Mouse (Mus musculus) midbrain, embryonic 14.5 days (tissue): ENCODE results near the gene Arhgef3. TPM values are rescaled to one million over a fixed set of nuclear protein-coding genes. Genes with fewer than 3 reads are reported as not detected.

Experiments used
- ATAC-seq: fragments of 200-750 bp; cut with Nextera tagmentation; 2 replicates; pipeline ENCODE4 v1.8.0; 2017; ENCODE audit warnings: moderate number of reproducible peaks, moderate library complexity; ENCODE audit not compliant: low FRiP score, low TSS enrichment
- DNase-seq: peaks from one replicate; pipeline ENCODE4 v3.0.0-alpha.2; 2015
- H3K27ac ChIP-seq: fragments of 300-500 bp; sonication (generic); replicated peaks from 2 replicates; pipeline ENCODE4 v1.5.1; 2014; ENCODE audit warnings: mild to moderate bottlenecking, low read depth, low read length, moderate library complexity
- H3K27me3 ChIP-seq: fragments of 300-500 bp; sonication (generic); 2 replicates; pipeline ENCODE4 v1.6.1; 2014; ENCODE audit warnings: low read length, control low read depth, mixed read lengths; ENCODE audit not compliant: control insufficient read depth, insufficient read depth
- H3K36me3 ChIP-seq: fragments of 300-500 bp; sonication (generic); 2 replicates; pipeline ENCODE4 v1.6.1; 2014; ENCODE audit warnings: low read length, control low read depth; ENCODE audit not compliant: control insufficient read depth, insufficient read depth
- H3K4me1 ChIP-seq: fragments of 300-500 bp; sonication (generic); 2 replicates; pipeline ENCODE4 v1.6.1; 2014; ENCODE audit warnings: mild to moderate bottlenecking, antibody characterized with exemption, low read length, control low read depth; ENCODE audit not compliant: control insufficient read depth, insufficient read depth
- H3K4me2 ChIP-seq: fragments of 300-500 bp; sonication (generic); 2 replicates; pipeline ENCODE4 v1.6.1; 2014; ENCODE audit warnings: mild to moderate bottlenecking, low read length, moderate library complexity
- H3K4me3 ChIP-seq: fragments of 300-500 bp; sonication (generic); replicated peaks from 2 replicates; pipeline ENCODE4 v1.5.1; 2014; ENCODE audit warnings: low read depth, low read length
- H3K9ac ChIP-seq: fragments of 300-500 bp; sonication (generic); replicated peaks from 2 replicates; pipeline ENCODE4 v1.6.1; 2014; ENCODE audit warnings: mild to moderate bottlenecking, low read length, moderate library complexity
- H3K9me3 ChIP-seq: fragments of 300-500 bp; sonication (generic); 2 replicates; pipeline ENCODE4 v1.6.1; 2016; ENCODE audit warnings: low read length, control low read depth, mixed read lengths; ENCODE audit not compliant: control insufficient read depth
- WGBS: fragments of 180-500 bp; shearing (Covaris S2); extraction: QIAGEN DNeasy Blood & Tissue Kit; methylation state at CpG from one replicate; pipeline ENCODE4 v1.1.7; 2014; 5-methylcytosine and 5-hydroxymethylcytosine counted together
- polyA plus RNA-seq: library from polyadenylated mRNA; unstranded; fragments of >200 nt; fragmentation: Nextera tagmentation; extraction: Ambion mirVana; gene quantifications from 2 replicates; pipeline ENCODE4 v1.2.1, GENCODE M21; 2014

Gene Arhgef3
- polyA plus RNA-seq, 1 experiment from 2014 or later = 5.3 TPM

DNA sequence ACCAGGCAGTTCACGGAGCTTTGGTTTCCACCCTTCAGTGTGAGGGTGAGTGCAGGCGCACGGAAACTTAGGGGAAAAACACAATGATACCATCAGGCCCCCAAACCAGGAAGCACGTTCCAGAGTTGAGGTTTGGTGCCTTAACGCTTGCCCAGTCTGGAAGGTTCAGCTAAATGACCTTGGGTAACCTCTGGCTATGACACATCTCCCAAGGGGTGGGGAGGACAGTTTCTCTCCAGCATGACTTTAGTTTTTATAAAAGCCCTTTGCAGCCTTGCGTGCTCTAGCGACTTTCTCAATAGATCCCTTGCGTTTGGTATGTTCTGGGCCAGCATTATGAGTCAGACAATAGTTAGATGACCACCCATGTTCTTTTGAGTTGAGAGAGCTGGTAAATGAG, 8.8 kb downstream of the Arhgef3 start:
- no peaks in the 10 kb centered on the region for H3K36me3 ChIP-seq
- no peak overlapping the region for H3K4me2 ChIP-seq
- DNase-seq (no peak), ATAC-seq (no peak)
- H3K27me3 ChIP-seq = no peaks in the 10 kb centered on the region
- no peak overlapping the region for H3K4me3 ChIP-seq
- H3K4me1 ChIP-seq = no peaks in the 10 kb centered on the region
- no peak overlapping the region for H3K9ac ChIP-seq
- 42% methylated on average over 8 of the region's 8 CpGs for WGBS
- H3K27ac ChIP-seq = no peak overlapping the region
- no peaks in the 10 kb centered on the region for H3K9me3 ChIP-seq

DNA sequence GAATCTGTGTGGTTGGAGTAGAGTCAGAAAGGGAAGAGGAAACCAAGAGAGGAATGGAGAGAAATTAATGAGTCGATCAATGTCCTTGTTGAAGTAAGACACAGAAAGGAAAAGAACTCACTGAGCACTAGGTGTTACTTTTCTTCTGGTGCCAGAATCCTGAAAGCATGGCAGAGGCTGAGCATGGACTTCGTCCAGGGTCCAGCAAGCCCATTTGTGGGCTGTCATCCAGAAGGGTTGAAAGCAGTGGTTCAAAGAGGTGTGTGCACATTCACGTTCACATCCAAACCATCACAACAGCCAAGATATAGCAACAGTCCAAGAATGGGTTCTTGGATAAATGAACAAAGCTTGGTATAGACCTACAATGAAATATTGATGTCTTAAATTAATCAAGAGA, 15.3 kb downstream of the Arhgef3 start:
- Histone ChIP-seq H3K27ac (no peak overlapping the region), H3K27me3 (no peaks in the 10 kb centered on the region), H3K9me3 (no peaks in the 10 kb centered on the region), H3K4me2 (no peak overlapping the region), H3K36me3 (no peaks in the 10 kb centered on the region), H3K4me1 (no peaks in the 10 kb centered on the region), H3K4me3 (no peak overlapping the region), H3K9ac (no peak overlapping the region)
- no peak for DNase-seq
- WGBS = 91% methylated on average over 3 of the region's 3 CpGs
- ATAC-seq = no peak

DNA sequence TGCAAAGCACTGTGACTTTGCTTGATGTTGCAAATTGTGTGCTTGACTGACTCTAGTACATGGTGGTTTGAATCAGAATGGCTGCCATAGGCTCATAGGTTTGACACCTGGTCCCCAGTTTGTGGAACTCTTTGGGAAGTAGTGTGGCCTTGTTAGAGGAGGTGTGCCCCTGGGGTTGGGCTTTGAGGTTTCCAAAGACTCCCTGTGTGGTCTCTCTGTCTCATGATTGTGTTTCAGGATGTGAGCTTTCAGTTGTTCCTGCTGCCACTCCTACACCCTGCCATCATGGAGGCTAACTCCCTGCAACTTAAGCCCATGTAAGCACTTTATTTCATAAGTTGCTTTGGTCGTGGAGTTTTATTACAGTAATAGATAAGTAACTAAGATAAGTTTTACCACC, 16.0 kb downstream of the Arhgef3 start:
- no peak overlapping the region for H3K4me2 ChIP-seq
- no peaks in the 10 kb centered on the region for H3K27me3 ChIP-seq
- H3K9ac ChIP-seq = no peak overlapping the region
- H3K36me3 ChIP-seq = no peaks in the 10 kb centered on the region
- H3K4me1 ChIP-seq = no peaks in the 10 kb centered on the region
- no peaks in the 10 kb centered on the region for H3K9me3 ChIP-seq
- no peak overlapping the region for H3K27ac ChIP-seq
- ATAC-seq (no peak), DNase-seq (no peak)
- no peak overlapping the region for H3K4me3 ChIP-seq
- WGBS = 83% methylated on average over 1 of the region's 1 CpGs

DNA sequence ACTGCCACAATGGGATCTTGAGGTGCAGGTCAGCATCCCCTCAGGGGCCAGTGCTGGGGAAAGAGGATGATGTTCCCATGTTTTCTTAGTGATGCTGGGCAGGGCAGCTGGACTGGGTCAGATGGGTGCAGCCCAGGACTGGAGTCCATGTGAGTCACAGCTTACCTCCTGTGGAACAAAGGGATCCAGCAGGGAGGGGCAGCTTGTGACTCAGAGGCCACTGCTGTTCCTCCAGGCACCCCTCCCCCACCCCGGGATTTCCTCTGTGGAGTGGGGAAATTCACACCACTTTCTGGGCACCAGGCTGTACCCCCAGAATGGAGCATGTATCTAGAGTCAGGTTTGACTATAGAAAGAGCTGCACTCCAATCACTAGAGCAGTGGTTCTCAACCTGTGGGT, 16.8 kb downstream of the Arhgef3 start:
- ATAC-seq (no peak), DNase-seq (no peak)
- 83% methylated on average over 1 of the region's 1 CpGs for WGBS
- no peaks in the 10 kb centered on the region for H3K36me3 ChIP-seq
- H3K27me3 ChIP-seq = no peaks in the 10 kb centered on the region
- no peak overlapping the region for H3K9ac ChIP-seq
- H3K4me2 ChIP-seq = no peak overlapping the region
- H3K4me3 ChIP-seq = no peak overlapping the region
- H3K4me1 ChIP-seq = no peaks in the 10 kb centered on the region
- H3K9me3 ChIP-seq = no peaks in the 10 kb centered on the region
- no peak overlapping the region for H3K27ac ChIP-seq

DNA sequence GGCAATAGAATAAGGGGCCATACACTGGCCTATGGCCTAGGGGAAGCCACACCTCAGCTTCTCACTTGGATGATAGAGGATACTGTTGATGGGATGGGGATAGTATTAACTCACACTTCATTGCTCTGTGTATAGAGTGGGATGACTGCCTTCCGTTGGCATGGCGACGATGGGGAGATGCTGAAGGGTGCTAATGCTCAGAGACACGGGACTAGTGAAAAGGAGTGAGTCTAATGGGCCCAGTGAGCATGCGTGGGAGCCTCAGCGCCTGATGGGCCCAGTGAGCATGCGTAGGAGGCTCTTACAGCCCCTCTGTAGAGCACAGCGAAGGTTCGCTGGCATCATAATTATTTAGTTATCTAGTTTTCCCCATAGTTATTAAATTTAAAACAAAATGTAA, 24.2 kb downstream of the Arhgef3 start:
- no peak overlapping the region for H3K4me3 ChIP-seq
- WGBS = 80% methylated on average over 9 of the region's 9 CpGs
- DNase-seq = peak; percentile 5
- H3K9ac ChIP-seq = no peak overlapping the region
- no peak overlapping the region for H3K4me2 ChIP-seq
- H3K36me3 ChIP-seq = no peaks in the 10 kb centered on the region
- ATAC-seq = no peak
- H3K27me3 ChIP-seq = no peaks in the 10 kb centered on the region
- H3K9me3 ChIP-seq = no peaks in the 10 kb centered on the region
- H3K4me1 ChIP-seq = no peaks in the 10 kb centered on the region
- no peak overlapping the region for H3K27ac ChIP-seq

DNA sequence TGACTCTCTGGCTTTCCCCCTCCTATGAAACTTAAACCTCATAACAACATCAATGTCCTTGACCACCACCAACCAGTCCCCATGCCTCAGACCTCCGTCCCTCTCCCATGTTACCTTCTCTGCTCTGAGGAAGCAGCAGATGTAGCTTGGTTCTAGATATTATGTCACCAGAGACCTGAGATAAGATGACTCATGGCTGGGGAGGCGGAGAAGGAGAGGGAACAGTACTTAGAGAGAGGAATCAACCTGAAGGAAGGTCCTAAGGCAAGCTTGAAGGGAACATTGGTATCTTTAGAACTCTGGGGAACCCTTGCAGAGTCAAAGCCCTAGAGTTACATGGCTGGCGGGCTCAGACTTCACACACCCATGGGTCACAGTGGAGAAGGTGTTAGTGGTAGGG, 25.3 kb downstream of the Arhgef3 start:
- no peaks in the 10 kb centered on the region for H3K4me1 ChIP-seq
- ATAC-seq (no peak), DNase-seq (no peak)
- H3K36me3 ChIP-seq = no peaks in the 10 kb centered on the region
- H3K27me3 ChIP-seq = no peaks in the 10 kb centered on the region
- whole genome bisulfite sequencing = 93% methylated on average over 3 of the region's 3 CpGs
- no peak overlapping the region for H3K4me2 ChIP-seq
- H3K4me3 ChIP-seq = no peak overlapping the region
- no peaks in the 10 kb centered on the region for H3K9me3 ChIP-seq
- H3K27ac ChIP-seq = no peak overlapping the region
- no peak overlapping the region for H3K9ac ChIP-seq

DNA sequence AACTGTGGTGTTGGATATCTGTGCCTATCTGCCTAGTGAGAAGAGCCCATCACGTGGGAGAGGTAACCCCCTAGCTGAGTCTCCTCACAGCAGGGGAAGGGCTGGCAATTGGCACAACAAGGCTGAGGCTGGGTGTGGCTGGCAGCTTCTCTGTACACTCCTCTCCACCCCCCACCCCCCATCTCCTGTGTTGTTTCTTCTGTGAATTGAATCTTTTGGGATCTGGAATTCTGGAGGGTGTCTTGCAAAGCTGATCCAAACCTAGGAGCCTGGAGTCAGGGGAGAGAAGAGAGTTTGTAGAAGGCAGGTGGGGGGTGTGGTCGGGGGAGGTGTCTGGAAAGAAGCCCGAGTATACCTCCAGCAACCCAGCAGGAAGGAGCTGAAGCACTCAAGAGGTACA, 26.8 kb downstream of the Arhgef3 start:
- Histone ChIP-seq H3K36me3 (no peaks in the 10 kb centered on the region), H3K4me1 (no peaks in the 10 kb centered on the region), H3K4me3 (no peak overlapping the region), H3K4me2 (no peak overlapping the region), H3K9me3 (no peaks in the 10 kb centered on the region), H3K9ac (no peak overlapping the region), H3K27me3 (no peaks in the 10 kb centered on the region), H3K27ac (no peak overlapping the region)
- 26% methylated on average over 3 of the region's 3 CpGs for WGBS
- ATAC-seq (no peak), DNase-seq (no peak)

DNA sequence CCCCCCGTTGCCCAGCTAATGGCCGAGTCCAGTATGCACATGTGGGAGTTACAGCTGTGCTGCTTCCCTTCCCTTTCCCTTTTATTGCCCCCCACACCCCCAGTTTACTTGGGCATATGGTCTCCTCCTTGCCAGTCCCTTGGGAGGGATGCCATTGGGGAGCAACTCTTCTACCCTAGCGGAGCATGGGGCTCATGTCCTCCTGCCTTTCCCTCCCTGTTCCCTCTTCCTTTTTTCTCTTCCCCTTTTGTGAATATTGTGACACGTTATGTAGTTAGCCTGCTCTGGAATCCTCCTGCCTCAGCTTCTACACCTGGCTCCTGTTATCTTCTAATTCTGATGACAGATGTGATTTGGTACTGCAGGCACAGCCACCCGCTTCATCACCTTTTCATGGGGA, 28.0 kb downstream of the Arhgef3 start:
- no peak overlapping the region for H3K9ac ChIP-seq
- H3K27me3 ChIP-seq = no peaks in the 10 kb centered on the region
- no peaks in the 10 kb centered on the region for H3K4me1 ChIP-seq
- no peaks in the 10 kb centered on the region for H3K9me3 ChIP-seq
- no peak overlapping the region for H3K4me2 ChIP-seq
- no peak overlapping the region for H3K4me3 ChIP-seq
- no peak overlapping the region for H3K27ac ChIP-seq
- no peak for DNase-seq
- ATAC-seq = no peak
- no peaks in the 10 kb centered on the region for H3K36me3 ChIP-seq
- WGBS = 93% methylated on average over 5 of the region's 5 CpGs

DNA sequence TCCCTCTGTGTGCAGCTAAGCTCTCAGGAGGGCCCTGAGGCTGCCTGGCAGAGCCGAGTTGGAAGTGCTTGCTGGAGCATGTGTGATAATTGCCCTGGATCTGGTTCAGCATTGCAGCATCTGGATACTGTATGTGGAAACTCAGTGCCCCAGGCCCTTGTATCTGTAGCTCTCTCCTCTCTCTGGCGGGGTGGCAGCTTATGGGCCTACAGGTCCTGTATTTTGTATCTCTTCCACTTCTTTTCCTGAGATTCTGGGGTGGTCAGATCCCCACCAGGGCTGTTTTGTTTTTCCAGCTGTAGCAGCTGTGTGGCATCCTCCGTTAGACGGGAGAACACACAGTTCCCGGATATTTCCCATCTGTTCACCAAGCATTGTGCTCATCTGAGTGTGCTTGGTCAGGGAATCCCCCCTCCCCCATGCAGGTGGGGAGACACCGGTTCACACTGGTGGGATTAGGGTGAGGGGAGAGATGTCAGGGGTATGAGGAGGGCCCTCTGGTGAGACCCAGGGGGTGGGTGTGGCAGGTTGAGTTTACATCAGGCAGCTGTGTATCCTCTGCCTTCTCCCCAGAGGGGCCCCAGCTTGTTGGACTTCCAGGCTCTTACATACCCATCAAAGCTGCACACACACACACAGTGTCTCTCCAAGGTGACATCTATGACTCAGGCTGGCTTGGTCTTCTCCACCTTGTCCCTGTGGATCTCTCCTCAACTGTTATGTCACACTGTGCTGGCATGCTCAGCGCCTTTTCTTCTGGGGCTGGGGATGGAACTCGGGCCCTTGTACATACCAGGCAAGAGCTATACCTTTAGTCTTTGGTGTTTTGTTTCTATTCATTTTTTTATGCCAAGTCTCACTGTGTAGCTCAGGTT, 30.7 kb downstream of the Arhgef3 start:
- no peak overlapping the region for H3K27ac ChIP-seq
- no peaks in the 10 kb centered on the region for H3K4me1 ChIP-seq
- DNase-seq = no peak
- WGBS = 65% methylated on average over 8 of the region's 8 CpGs
- H3K9me3 ChIP-seq = no peaks in the 10 kb centered on the region
- H3K36me3 ChIP-seq = no peaks in the 10 kb centered on the region
- ATAC-seq = no peak
- H3K4me2 ChIP-seq = no peak overlapping the region
- H3K4me3 ChIP-seq = no peak overlapping the region
- H3K27me3 ChIP-seq = no peaks in the 10 kb centered on the region
- no peak overlapping the region for H3K9ac ChIP-seq
